Mouse (Mus musculus): ENCODE results near the gene Hexim1. TPM values are rescaled to one million over a fixed set of nuclear protein-coding genes. Genes with fewer than 3 reads are reported as not detected.
A peak's percentile ranks its signal among the peaks of the same experiment; 100 is the strongest.

The Hexim1 gene
- total and polyA plus RNA-seq, 3 experiments, result 20.2 to 51.8 (median 25.9) TPM

GRCm38 (mm10) chr11:103158621-103159478, 42.8 kb downstream of the Hexim1 start (continued):
- TF ChIP-seq CHD1 (IDR thresholded peaks at IDR 0.05; ENCODE audit: low read depth, low read length) (peak; percentile 36; the same call in 1 of the 2 replicates), CHD2 (IDR thresholded peaks at IDR 0.05; ENCODE audit: low read length) (peak; percentile 88), RCOR1 (conservative IDR thresholded peaks at IDR 0.05; ENCODE audit: low read depth, low read length) (no peak; the same call in 1 of the 2 replicates), E2F4 (IDR thresholded peaks at IDR 0.05; ENCODE audit: insufficient replicate concordance, low read depth, low read length) (no peak), JUN (IDR thresholded peaks at IDR 0.05; ENCODE audit: insufficient read depth, low read depth, low read length) (no peak), EP300 (IDR thresholded peaks at IDR 0.05; ENCODE audit: low read length) (no peak), POLR2A (IDR thresholded peaks at IDR 0.05; ENCODE audit: low read depth, low read length) (peak; percentile 44), USF1 (IDR thresholded peaks at IDR 0.05; ENCODE audit: low read depth, low read length) (no peak), MAX (IDR thresholded peaks at IDR 0.05; ENCODE audit: low read length) (peak; percentile 42)

GRCm38 (mm10) chr11:103160738-103161137, 44.7 kb downstream of the Hexim1 start:
- peaks cover 6 to 14% of the 10 kb centered on the region in 2 experiments; a peak in 3 of 4 replicates for H3K4me1 ChIP-seq (ENCODE audit: control insufficient read depth in 1 of 2, insufficient read depth in 2 of 2)
- dilution Hi-C loops (cut with MboI; ENCODE audit: extremely low pct_ligation_motif_present, extremely low pct_unique_long_range_greater_than_20kb, low sequenced_read_pairs), result no loop called here
- in situ Hi-C loops (cut with MboI; ENCODE audit: low pct_ligation_motif_present, low pct_unique_long_range_greater_than_20kb, low sequenced_read_pairs), result loop anchor here (25.0 kb wide), 1 partner anchor 402 kb away; no protein-coding TSS in a partner anchor
- no peak overlapping the region for H3K4me2 ChIP-seq (ENCODE audit: insufficient read depth, low read depth, poor library complexity, severe bottlenecking)
- H3K4me3 ChIP-seq (replicated peaks in 1 of 3; ENCODE audit: low read depth in 2 of 3, low read length in 2 of 3, poor library complexity in 1 of 3), result no peak overlapping the region
- DNase-seq (ENCODE audit: extremely low read depth), result no peak
- H3K9ac ChIP-seq (ENCODE audit: insufficient read depth, low read depth), result no peak overlapping the region
- no peaks in the 10 kb centered on the region for H3K27me3 ChIP-seq (replicated peaks)
- peaks cover 5% of the 10 kb centered on the region for H3K9me3 ChIP-seq (replicated peaks; ENCODE audit: low read length)
- no peaks in the 10 kb centered on the region for H3K36me3 ChIP-seq (replicated peaks in 1 of 2; ENCODE audit: control insufficient read depth in 1 of 2, insufficient read depth in 1 of 2, low read length in 1 of 2)
- TF ChIP-seq NRF1 (IDR thresholded peaks at IDR 0.05; ENCODE audit: low read depth, low read length), result no peak
- no peak for TF ChIP-seq E2F4 (IDR thresholded peaks at IDR 0.05; ENCODE audit: insufficient replicate concordance, low read depth, low read length)
- no peak for TF ChIP-seq CTCF (conservative IDR thresholded peaks at IDR 0.05 in 1 of 2, IDR thresholded peaks at IDR 0.05 in 1 of 2; ENCODE audit: low read depth in 2 of 2, low read length in 2 of 2)
- TF ChIP-seq USF1 (IDR thresholded peaks at IDR 0.05; ENCODE audit: low read depth, low read length), result no peak
- no peak for TF ChIP-seq GABPA (IDR thresholded peaks at IDR 0.05; ENCODE audit: insufficient replicate concordance, low read depth, low read length)
- no peak for TF ChIP-seq TCF12 (IDR thresholded peaks at IDR 0.05; ENCODE audit: low read depth, low read length)
- TF ChIP-seq USF2 (conservative IDR thresholded peaks at IDR 0.05; ENCODE audit: low read depth, low read length), result no peak
- no peak for TF ChIP-seq JUND (conservative IDR thresholded peaks at IDR 0.05; ENCODE audit: low read depth, low read length)
- no peak for TF ChIP-seq ZMIZ1 (IDR thresholded peaks at IDR 0.05; ENCODE audit: low read depth, low read length)
- TF ChIP-seq BHLHE40 (IDR thresholded peaks at IDR 0.05; ENCODE audit: low read depth, low read length), result no peak
- no peak for TF ChIP-seq ZNF384 (IDR thresholded peaks at IDR 0.05; ENCODE audit: low read depth, low read length)
- no peak for TF ChIP-seq POLR2AphosphoS2 (IDR thresholded peaks at IDR 0.05; ENCODE audit: low read depth, low read length)
- TF ChIP-seq POLR2A (IDR thresholded peaks at IDR 0.05; ENCODE audit: low read depth, low read length), result no peak
- TF ChIP-seq TBP (conservative IDR thresholded peaks at IDR 0.05; ENCODE audit: low read depth, low read length), result no peak
- TF ChIP-seq SMC3 (IDR thresholded peaks at IDR 0.05; ENCODE audit: low read depth, low read length), result no peak
- no peak overlapping the region for H3K27ac ChIP-seq (ENCODE audit: insufficient read depth, low read depth)
- H3K79me2 ChIP-seq (replicated peaks; ENCODE audit: control insufficient read depth, extremely low read depth, insufficient read depth, poor library complexity, severe bottlenecking), result no peaks in the 10 kb centered on the region

Data from CH12.LX (cell line).